Mouse (Mus musculus) A20 (cell line): Measurements from ENCODE around the gene Tcaim.
A peak's percentile ranks its signal among the peaks of the same experiment; 100 is the strongest.
"Not testable (repeated sequence)": the region's sequence is repeated elsewhere in the genome, so short reads cannot be mapped to it uniquely, and the experiment has no call there.

Experiments used
- DNase-seq: peaks from one replicate; pipeline ENCODE4 v3.0.0-alpha.2; 2011; ENCODE audit warnings: low read depth, low spot score

Tcaim gene

DNA sequence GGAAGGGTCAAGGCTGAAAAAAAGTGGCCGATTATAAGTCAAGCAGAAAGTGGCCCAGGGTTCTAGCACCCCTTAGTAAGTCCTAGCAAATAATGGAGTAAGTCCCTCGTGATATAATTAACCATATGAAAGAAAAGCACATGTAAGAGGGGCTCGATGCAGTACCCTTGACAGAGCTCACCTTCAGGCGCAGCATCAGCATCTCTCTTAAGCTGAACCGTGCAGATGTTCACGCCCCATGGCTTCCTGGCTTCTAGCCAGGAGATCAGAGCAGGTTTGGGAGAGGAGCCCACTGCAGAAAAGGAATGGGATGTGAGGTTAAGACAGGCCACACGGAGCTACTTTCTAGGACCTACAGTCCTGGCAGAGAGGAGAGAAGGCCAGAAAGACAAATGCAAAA, 49.2 kb downstream of the Tcaim start:
- no peak for DNase-seq

DNA sequence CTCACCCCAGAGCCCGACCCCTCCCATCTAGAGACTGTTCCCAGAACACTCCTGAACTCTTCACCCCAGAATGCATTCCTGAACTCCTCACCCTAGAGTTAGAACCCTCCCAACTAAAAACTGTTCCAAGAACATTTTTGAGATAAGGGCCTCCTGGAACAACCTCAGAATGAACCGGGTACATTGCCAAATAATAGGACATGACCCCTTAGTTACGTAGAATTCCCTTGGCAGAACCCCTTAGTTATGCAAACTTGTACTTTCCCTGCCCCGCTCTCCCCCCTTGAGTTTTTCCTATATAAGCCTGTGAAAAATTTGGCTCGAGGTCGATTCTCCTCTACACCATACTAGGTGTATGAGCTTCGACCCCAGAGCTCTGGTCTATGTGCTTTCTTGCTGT, 49.8 kb downstream of the Tcaim start:
- DNase-seq, result not testable (repeated sequence)

DNA sequence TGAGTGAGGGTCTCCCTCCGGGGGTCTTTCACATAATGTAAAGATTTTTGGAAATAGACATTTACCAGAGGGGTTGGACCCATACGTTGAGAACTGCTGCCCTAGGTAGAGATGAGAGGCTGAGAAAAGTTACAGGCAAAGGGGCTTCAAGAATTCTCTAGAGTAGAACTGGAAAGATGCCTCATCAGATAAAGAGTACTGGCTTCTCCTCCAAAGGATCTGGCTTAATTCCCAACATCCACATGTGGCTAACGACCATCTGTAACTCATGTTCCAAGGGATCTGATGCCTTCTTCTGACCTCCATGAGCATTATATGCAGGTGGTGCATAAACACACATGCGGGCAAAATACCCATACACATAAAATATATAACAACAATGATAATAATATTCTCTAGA, 50.3 kb downstream of the Tcaim start:
- DNase-seq, result no peak

DNA sequence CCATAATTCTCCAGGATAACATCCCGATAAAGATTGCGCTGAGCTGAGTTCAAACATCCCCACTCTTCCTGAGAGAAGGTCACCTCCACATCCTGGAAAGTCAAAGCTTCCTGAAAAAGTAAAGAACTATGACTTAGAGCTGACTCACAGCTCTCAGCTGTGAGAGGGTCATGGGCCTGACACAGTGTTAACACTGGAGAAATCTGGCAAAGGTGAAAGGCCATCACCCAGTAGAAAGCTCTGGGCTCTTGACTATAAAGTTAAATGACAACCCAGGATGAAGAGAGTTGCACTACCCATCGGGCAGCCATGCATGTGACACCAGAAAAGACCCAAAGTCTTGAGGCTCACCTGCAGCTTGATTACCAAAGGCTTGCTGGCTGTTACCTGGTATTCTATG, 51.4 kb downstream of the Tcaim start:
- DNase-seq, result no peak

DNA sequence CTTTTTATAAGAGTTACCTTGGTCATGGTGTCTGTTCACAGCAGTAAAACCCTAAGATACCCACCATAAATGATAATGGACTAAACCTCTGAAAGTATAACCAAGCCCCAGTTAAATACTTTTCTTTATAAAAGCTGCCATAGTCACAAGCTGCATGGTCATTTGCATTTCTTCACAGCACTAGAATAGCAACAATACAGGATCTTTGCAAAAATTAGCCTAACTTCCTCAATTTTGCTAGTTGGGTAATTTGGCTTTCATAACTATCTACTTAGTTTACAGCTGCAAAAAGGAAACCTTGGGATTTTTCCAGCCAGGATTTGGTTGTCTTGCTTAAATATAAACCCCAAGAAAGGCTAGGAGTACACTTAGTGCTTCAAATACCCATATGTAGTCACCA, 55.4 kb downstream of the Tcaim start:
- DNase-seq, result no peak

DNA sequence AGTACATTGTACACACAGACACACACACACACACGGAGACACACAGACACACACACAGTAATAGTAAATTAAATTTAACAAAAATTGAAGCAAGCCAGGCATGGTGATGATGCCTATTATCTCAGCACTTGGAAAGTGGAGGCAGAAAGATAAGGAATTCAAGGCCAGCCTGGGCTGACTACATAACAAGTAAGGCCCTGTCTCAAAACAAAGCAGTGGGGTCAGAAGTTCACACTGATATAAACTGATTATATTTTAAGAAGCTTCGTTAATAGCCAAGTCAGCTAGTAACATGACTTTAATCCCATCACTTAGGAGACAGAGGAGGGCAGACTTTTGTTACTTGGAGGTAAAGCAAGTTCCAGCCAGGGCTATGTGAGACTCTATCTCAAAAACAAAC, 58.4 kb downstream of the Tcaim start:
- no peak for DNase-seq

DNA sequence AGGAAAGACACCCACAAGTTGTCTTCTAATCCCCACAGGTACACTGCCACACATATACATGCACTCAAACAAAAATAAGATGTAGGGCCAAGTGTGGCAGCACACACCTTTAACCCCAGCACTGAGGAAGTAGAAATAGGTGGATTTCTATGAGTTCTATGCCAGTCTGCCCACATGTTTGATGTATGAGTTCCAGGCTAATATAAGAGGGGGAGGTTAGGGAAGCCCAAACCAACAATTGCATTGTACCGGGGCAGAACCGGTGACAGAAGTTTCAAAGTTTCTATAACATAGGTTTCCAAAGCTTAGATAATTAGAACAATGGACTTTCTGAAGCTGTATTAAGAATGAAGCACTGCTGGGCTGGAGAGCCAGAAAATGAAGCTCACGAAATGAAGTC, 59.5 kb downstream of the Tcaim start:
- DNase-seq, result peak; percentile 43

DNA sequence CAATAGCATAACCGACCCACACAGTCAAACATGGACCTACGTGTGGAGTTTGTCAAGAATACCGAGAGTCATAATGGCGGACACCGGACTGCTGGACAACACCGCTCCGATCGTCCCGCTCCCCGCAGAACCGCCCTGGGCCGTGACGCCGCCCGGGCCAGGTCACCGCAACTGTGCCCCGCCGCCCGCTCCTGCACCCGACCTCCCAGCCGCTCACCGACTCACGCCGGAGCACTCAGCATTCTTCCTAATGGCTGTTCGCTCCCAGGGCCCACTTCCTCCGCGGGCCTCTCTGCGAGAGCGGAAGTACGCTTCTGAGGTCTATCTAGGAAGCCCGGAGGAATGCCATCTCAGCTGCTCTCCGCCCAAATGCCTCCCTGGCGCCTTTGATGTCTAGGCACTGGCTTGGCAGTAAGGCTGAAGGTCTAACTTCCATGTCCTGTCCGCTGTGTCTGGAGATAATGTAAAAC, 60.4 kb downstream of the Tcaim start, which contains the start of gene Zfp445:
Gene Zfp445, minus strand, starts transcription at position 310 of the 470 bp plus-strand sequence.
- peak; percentile 90 for DNase-seq

DNA sequence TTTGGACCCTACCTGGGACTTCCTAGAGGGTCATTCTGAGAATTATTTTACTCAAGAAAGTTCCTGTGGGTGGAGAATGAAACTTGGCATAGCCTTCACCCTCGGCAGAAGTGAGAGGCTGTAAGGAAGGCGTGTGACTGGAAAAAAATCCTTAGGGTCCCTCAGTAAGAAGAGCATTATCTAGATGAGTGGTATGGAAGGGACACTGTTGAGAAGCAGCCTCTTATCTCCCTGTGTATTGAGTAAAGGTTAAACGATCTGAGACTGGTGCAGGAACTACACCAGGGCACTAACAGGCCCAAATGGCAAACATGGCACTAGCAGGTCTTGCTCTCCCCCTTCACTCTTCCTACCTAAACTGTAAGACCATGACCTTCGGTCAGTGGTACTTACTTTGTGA, 60.9 kb downstream of the Tcaim start:
- DNase-seq, result no peak

DNA sequence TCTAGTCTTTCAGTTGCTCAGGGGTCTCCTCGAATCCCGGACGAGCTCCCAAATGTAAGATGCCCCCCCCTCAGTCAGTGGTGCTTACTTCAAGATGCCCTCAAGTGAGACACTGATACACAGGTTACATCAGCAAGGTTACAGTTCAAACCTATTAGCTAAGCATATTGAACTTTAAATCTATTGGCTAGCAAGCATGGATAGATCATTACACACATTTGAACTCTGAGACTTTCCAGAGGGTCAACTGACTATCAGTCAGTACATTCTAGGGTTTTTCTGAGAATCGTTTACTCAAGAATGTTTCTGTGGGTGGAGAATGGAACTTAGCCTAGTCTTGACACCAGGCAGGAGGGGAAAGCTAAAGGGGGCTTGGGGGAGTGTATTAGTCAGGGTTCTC, 67.3 kb downstream of the Tcaim start:
- DNase-seq, result no peak

DNA sequence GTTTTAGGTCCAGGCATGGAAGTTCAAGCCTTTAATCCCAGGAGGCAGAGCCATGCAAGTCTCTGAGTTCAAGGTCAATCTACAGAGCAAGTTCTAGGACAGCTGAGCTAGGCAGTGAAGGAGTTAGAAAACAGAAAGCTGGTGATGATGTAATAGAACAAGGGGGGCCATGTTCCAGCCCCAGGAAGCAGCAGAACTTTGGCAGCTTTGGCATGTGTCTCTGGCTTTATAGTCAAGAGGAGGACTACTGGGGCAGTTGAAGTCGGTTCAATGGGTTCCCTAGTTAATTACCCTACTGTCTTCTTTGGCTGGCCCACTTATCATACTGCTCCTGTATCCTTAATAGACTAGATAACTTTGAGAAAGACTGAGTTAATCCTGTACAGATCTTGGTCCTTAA, 69.3 kb downstream of the Tcaim start:
- no peak for DNase-seq

DNA sequence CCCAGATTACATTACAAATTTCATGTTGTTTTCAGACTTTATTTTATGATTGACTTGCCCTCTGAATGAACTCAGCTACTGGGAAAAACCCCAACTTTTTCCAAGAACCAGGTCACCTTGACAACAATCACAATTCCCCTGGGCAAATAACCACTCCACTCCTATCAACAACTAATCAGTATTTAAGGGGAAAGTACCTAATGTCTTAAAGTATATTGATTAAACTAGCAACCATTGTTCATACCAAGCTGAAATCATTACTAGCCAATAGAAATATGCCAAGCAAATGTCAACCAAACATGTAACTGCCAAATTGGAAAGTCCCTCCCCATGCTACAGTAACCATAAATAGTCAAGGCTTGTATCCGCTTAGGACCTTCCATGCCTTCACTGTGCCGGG, 69.8 kb downstream of the Tcaim start:
- no peak for DNase-seq

DNA sequence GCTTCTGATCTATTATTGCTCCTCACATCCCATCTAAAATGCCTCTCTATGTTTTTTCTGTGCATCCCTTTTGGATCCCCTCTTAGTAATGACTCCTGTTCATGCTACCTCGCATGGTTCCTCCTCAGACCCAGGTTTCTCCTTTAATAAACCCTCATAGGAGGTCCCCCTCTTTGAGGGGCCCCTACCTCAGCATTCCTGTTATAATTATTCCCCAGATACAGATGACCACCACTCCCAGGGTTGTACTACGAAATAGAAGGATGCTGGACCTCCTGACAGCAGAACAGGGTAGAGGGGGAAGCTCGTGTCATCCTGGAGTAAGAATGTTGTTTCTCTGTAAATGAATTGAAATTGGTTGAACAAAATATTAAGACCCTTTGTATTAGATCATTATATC, 80.0 kb downstream of the Tcaim start, which contains the start of gene Zkscan7:
Gene Zkscan7, plus strand, starts transcription at position 301 of the 400 bp plus-strand sequence.
- no peak for DNase-seq
